Mouse (Mus musculus) kidney, postnatal 14 days (tissue): Measurements from ENCODE around the gene Gse1.

Source experiments
- DNase-seq: peaks from one replicate; pipeline ENCODE4 v3.0.0; 2022; ENCODE audit warnings: mixed read lengths

Gse1 gene

GRCm38 (mm10) chr8:120408241-120409215 lies 180.3 kb downstream of the Gse1 start:
- no peak for DNase-seq

GRCm38 (mm10) chr8:120409371-120410013 lies 181.2 kb downstream of the Gse1 start:
- DNase-seq, result no peak

- DNase-seq, result no peak
Observed at GRCm38 (mm10) chr8:120411059-120411458, 182.8 kb downstream of the Gse1 start.

GRCm38 (mm10) chr8:120411862-120412261 lies 183.6 kb downstream of the Gse1 start:
- DNase-seq, result no peak

- no peak for DNase-seq
Observed at GRCm38 (mm10) chr8:120412357-120412756, 184.1 kb downstream of the Gse1 start.

- no peak for DNase-seq
Observed at GRCm38 (mm10) chr8:120412911-120413625, 184.8 kb downstream of the Gse1 start.

GRCm38 (mm10) chr8:120413626-120413988 lies 185.4 kb downstream of the Gse1 start:
- DNase-seq, result no peak

GRCm38 (mm10) chr8:120414216-120414615 lies 186.0 kb downstream of the Gse1 start:
- no peak for DNase-seq

GRCm38 (mm10) chr8:120415474-120415873 lies 187.2 kb downstream of the Gse1 start:
- DNase-seq, result no peak

- DNase-seq, result peak; percentile 49
Observed at GRCm38 (mm10) chr8:120416173-120416521, 187.9 kb downstream of the Gse1 start.

- peak; percentile 93 for DNase-seq
Observed at GRCm38 (mm10) chr8:120416522-120417394, 188.5 kb downstream of the Gse1 start.

- DNase-seq, result peak; percentile 53
Observed at GRCm38 (mm10) chr8:120418188-120418587, 189.9 kb downstream of the Gse1 start.

- DNase-seq, result no peak
Observed at GRCm38 (mm10) chr8:120419675-120420074, 191.4 kb downstream of the Gse1 start.

- DNase-seq, result no peak
Observed at GRCm38 (mm10) chr8:120420226-120420625, 192.0 kb downstream of the Gse1 start.

- peak; percentile 43 for DNase-seq
Observed at GRCm38 (mm10) chr8:120421638-120422037, 193.4 kb downstream of the Gse1 start.

- DNase-seq, result no peak
Observed at GRCm38 (mm10) chr8:120422236-120422635, 194.0 kb downstream of the Gse1 start.

GRCm38 (mm10) chr8:120423576-120423975 lies 195.3 kb downstream of the Gse1 start:
- no peak for DNase-seq

- DNase-seq, result no peak
Observed at GRCm38 (mm10) chr8:120424829-120425198, 196.6 kb downstream of the Gse1 start.

GRCm38 (mm10) chr8:120425199-120425941 lies 197.1 kb downstream of the Gse1 start:
- DNase-seq, result peak; percentile 38

- DNase-seq, result no peak
Observed at GRCm38 (mm10) chr8:120426105-120426504, 197.8 kb downstream of the Gse1 start.

GRCm38 (mm10) chr8:120426622-120427385 lies 198.5 kb downstream of the Gse1 start:
- peak; percentile 67 for DNase-seq
